Mouse (Mus musculus) midbrain, postnatal 0 days (tissue): ENCODE measurements around the gene Camta1. TPM values are rescaled to one million over a fixed set of nuclear protein-coding genes. Genes with fewer than 3 reads are reported as not detected.

ENCODE experiments used
- ATAC-seq: fragments of 200-750 bp; cut with Nextera tagmentation; 2 replicates; pipeline ENCODE4 v1.8.0; 2017; ENCODE audit warnings: moderate number of reproducible peaks, mild to moderate bottlenecking, moderate TSS enrichment, moderate library complexity; ENCODE audit not compliant: low FRiP score
- DNase-seq: peaks from one replicate; pipeline ENCODE4 v3.0.0-alpha.2; 2015; ENCODE audit warnings: low spot score
- H3K27ac ChIP-seq: fragments of 300-500 bp; sonication (generic); 2 replicates; pipeline ENCODE4 v1.5.1; 2014; ENCODE audit warnings: low read depth, mild to moderate bottlenecking, low read length, mixed read lengths
- H3K27me3 ChIP-seq: fragments of 300-500 bp; sonication (generic); 2 replicates; pipeline ENCODE4 v1.6.1; 2014; ENCODE audit warnings: low read length, control low read depth, mixed read lengths; ENCODE audit not compliant: insufficient read depth
- H3K36me3 ChIP-seq: fragments of 300-500 bp; sonication (generic); 2 replicates; pipeline ENCODE4 v1.6.1; 2014; ENCODE audit warnings: low read length, control low read depth, mixed read lengths; ENCODE audit not compliant: insufficient read depth
- H3K4me1 ChIP-seq: fragments of 300-500 bp; sonication (generic); 2 replicates; pipeline ENCODE4 v1.6.1; 2014; ENCODE audit warnings: mild to moderate bottlenecking, control low read depth, antibody characterized with exemption, low read length, mixed read lengths; ENCODE audit not compliant: insufficient read depth
- H3K4me2 ChIP-seq: fragments of 300-500 bp; sonication (generic); 2 replicates; pipeline ENCODE4 v1.6.1; 2014; ENCODE audit warnings: low read depth, mild to moderate bottlenecking, low read length, mixed read lengths; ENCODE audit not compliant: poor library complexity, severe bottlenecking
- H3K4me3 ChIP-seq: fragments of 300-500 bp; sonication (generic); 2 replicates; pipeline ENCODE4 v1.5.1; 2014; ENCODE audit warnings: low read depth, mild to moderate bottlenecking, low read length, moderate library complexity
- H3K9ac ChIP-seq: fragments of 300-500 bp; sonication (generic); replicated peaks from 2 replicates; pipeline ENCODE4 v1.6.1; 2014; ENCODE audit warnings: mild to moderate bottlenecking, low read length, moderate library complexity, mixed read lengths; ENCODE audit not compliant: poor library complexity, severe bottlenecking
- H3K9me3 ChIP-seq: fragments of 300-500 bp; sonication (generic); 2 replicates; pipeline ENCODE4 v1.6.1; 2016; ENCODE audit warnings: low read length, control low read depth
- CTCF ChIP-seq: IDR thresholded peaks from 2 replicates; pipeline ENCODE4 v1.5.1; 2016; ENCODE audit warnings: antibody characterized with exemption, mild to moderate bottlenecking
- WGBS: fragments of 180-500 bp; shearing (Covaris S2); extraction: QIAGEN DNeasy Blood & Tissue Kit; methylation state at CpG from one replicate; pipeline ENCODE4 v1.1.7; 2014; 5-methylcytosine and 5-hydroxymethylcytosine counted together
- polyA plus RNA-seq: library from polyadenylated mRNA; unstranded; fragments of >200 nt; fragmentation: Nextera tagmentation; extraction: Ambion mirVana; gene quantifications from 2 replicates; pipeline ENCODE4 v1.2.1, GENCODE M21; 2015
- total RNA-seq: library from RNA; depleted of rRNA; stranded (reverse); fragments of >200 nt; gene quantifications from 2 replicates; pipeline ENCODE4 v1.2.3, GENCODE M21; 2014

Camta1 gene
- total and polyA plus RNA-seq, 2 experiments from 2014 or later = 140 to 153 TPM

DNA sequence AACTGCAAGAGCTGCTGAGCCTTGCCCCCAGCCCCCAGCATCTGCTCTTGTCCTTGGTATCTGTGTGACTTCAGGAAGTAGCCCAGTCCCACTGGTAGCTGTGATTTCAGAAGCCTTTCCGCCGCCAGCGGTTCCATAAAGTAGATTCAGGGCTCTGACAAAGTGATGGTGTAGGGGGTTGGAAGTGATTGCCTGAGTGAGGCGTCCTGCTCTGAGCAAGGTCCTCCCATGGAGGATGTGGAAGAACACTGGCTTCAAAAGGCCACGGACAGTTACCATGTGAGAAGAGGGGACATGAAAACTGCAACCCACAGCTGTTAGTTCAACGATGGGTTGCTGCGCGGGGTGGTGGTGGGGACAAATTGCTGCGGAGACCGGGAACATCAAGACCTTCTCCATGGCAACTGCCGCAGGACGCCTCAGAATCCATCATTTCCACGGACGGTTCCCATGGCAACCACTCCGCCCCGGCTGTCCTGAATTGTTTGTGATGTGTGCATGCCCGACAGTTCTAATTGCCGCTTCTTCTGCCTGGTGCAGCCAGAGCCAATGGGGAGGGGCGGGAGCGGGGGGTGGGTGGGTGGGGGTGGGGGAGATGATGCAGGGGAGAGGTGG lies 721.2 kb downstream of the Camta1 start:
- TF ChIP-seq CTCF = no peak
- peaks cover 27% of the 10 kb centered on the region for H3K4me1 ChIP-seq
- 3% methylated on average over 18 of the region's 20 CpGs for WGBS
- H3K4me2 ChIP-seq = peak overlapping the region; percentile 55
- H3K9me3 ChIP-seq = no peaks in the 10 kb centered on the region
- H3K4me3 ChIP-seq = peak overlapping the region; percentile 14
- peak; percentile 97 for DNase-seq
- peaks cover 12% of the 10 kb centered on the region for H3K36me3 ChIP-seq
- H3K27me3 ChIP-seq = no peaks in the 10 kb centered on the region
- peak; percentile 72 for ATAC-seq
- H3K9ac ChIP-seq = peak overlapping the region; percentile 33; the same call in 1 of the 2 replicates
- peak overlapping the region; percentile 95 for H3K27ac ChIP-seq

DNA sequence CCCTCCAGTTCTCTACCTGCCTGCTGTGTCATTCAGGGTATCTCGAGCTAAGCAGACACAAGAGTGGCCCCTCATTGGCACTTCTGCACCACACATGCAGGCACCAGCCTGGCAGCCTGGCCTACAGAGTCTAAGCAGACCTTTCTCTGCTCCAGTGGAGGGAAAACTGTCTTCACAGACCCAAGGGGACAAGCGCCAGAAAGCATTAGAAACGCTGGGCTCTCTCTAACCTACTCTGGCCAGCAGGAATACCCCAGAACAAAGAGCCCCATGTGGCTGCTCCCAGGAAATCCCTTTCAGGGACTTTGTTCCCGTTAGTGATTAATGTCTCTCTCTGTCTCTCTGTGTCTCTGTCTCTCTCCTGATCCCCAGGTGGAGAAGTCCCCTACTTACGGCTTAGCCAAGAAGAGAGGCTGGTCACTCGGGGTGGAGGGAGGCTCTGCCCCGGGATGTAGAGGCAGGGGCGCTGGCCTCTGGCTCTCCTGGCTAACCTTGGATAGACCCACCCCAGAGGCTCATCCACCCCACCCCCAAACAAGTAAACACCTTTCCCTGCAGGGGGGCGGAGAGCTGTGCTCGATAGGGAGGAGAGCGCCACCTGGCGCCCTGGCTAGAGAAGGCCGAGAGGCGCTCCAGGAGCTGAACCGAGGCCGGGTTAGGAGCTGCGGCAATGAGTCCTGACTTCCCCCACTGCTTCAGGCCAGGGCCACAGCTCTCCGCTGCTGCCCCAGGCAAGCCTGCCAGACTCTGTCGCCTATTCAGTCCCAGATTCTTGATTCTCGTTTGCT lies 722.4 kb downstream of the Camta1 start:
- Histone ChIP-seq H3K4me3 (peak overlapping the region; percentile 22; the same call in 1 of the 2 replicates), H3K9ac (peak overlapping the region; percentile 44; the same call in 1 of the 2 replicates), H3K4me1 (peaks cover 27% of the 10 kb centered on the region), H3K4me2 (peak overlapping the region; percentile 55), H3K27me3 (no peaks in the 10 kb centered on the region), H3K36me3 (peaks cover 4% of the 10 kb centered on the region), H3K9me3 (no peaks in the 10 kb centered on the region), H3K27ac (peak overlapping the region; percentile 95)
- peak; percentile 8; the same call in 1 of the 2 replicates for ATAC-seq
- TF ChIP-seq CTCF = peak; percentile 89
- DNase-seq = peak; percentile 94
- WGBS = 3% methylated on average over 19 of the region's 20 CpGs

DNA sequence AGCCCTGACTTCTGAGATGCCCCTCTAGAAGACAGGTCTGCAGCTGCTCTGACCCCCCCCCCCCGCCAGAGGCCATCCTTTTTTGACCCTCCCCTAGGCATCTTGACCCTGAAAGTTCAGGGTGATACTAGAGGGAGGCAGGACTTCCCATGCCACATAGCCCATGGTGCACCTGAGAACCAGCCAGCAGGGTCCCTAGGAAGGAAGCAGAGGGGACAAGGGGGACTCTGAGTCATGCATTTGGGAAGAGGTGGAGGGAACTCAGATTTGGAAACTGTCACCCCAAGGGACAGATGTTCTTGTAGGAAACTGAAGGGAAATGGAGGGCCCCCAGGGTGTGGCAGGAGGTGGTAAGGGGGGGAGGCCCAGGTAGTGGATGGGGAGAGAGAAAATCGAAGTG lies 723.1 kb downstream of the Camta1 start:
- Histone ChIP-seq H3K27ac (peak overlapping the region; percentile 95), H3K36me3 (no peaks in the 10 kb centered on the region), H3K4me2 (peak overlapping the region; percentile 55), H3K4me3 (no peak overlapping the region), H3K4me1 (peaks cover 27% of the 10 kb centered on the region), H3K27me3 (no peaks in the 10 kb centered on the region), H3K9me3 (no peaks in the 10 kb centered on the region), H3K9ac (peak overlapping the region; percentile 44; the same call in 1 of the 2 replicates)
- 10% methylated on average over 2 of the region's 2 CpGs for WGBS
- no peak for DNase-seq
- TF ChIP-seq CTCF = no peak
- no peak for ATAC-seq

DNA sequence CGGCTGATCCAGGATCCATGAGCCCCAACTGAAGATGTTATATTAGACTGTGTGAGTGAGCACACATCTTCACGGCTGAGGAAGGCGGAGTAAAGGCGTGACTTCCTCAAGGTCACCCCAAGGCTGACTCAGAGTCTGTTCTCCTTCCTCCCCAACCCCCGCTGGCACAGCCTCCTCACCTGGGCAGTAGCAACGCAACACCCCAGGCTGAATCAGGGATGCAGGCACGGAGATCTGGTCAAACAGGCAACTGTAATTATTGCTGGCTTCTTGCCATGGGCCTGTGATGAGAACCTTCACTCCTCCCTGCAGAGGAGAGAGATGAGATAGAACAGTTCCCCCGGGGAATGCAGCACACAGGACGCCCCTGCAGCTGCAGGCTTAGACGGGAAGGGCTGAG lies 723.5 kb downstream of the Camta1 start:
- peak overlapping the region; percentile 44; the same call in 1 of the 2 replicates for H3K9ac ChIP-seq
- peak overlapping the region; percentile 55 for H3K4me2 ChIP-seq
- H3K27ac ChIP-seq = peak overlapping the region; percentile 38
- no peak for TF ChIP-seq CTCF
- DNase-seq = peak; percentile 27
- H3K36me3 ChIP-seq = no peaks in the 10 kb centered on the region
- 30% methylated on average over 9 of the region's 10 CpGs for WGBS
- H3K9me3 ChIP-seq = no peaks in the 10 kb centered on the region
- H3K4me1 ChIP-seq = peaks cover 27% of the 10 kb centered on the region
- no peak for ATAC-seq
- H3K27me3 ChIP-seq = no peaks in the 10 kb centered on the region
- H3K4me3 ChIP-seq = no peak overlapping the region

DNA sequence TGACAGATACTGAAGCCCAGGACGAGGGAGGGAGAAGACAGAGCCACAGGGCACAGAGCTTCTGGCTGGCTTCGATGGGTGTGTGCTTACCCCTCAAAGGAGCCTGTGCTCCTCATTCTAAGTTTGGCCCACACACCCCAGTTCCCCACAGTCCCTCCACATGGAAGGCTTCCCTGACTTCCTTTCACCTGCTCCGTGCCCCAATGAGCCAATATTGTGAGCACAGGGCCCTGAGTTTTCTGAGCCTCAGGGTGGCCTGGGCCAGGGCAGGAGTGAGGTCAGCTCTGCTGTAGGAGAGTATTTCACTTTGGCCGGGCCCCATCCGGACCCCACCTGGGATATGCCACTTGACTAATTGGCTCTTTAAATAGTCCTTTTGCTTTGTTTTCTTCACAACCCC lies 724.0 kb downstream of the Camta1 start:
- Histone ChIP-seq H3K9me3 (no peaks in the 10 kb centered on the region), H3K9ac (no peak overlapping the region), H3K4me2 (peak overlapping the region; percentile 55), H3K27me3 (no peaks in the 10 kb centered on the region), H3K4me3 (no peak overlapping the region), H3K27ac (no peak overlapping the region; the same call in 1 of the 2 replicates), H3K4me1 (peaks cover 27% of the 10 kb centered on the region), H3K36me3 (no peaks in the 10 kb centered on the region)
- WGBS = 63% methylated on average over 5 of the region's 5 CpGs
- ATAC-seq (no peak), DNase-seq (no peak)
- no peak for TF ChIP-seq CTCF

DNA sequence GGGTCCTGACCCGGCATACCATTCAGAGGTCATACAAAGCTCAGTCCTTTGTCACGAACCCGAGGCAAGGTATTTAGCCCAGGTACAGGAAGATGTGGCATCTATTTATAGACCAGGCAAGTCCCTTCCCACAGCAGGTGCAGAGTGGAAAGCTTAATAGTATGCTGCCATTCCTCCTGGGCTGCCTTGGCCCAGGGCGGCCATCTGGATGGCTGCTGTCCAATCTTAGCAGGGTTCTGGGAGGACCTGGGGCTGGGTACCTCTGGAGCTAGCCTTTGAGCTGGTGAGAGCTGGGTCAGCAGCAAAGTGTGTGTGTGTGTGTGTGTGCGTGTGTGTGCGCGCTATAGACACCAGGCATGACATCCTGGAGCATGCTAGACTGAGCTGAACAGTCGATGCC lies 726.2 kb downstream of the Camta1 start:
- no peak overlapping the region for H3K9ac ChIP-seq
- H3K4me1 ChIP-seq = peaks cover 24% of the 10 kb centered on the region
- H3K27me3 ChIP-seq = no peaks in the 10 kb centered on the region
- no peaks in the 10 kb centered on the region for H3K36me3 ChIP-seq
- H3K27ac ChIP-seq = no peak overlapping the region
- no peak for ATAC-seq
- H3K4me2 ChIP-seq = no peak overlapping the region
- no peak for TF ChIP-seq CTCF
- no peaks in the 10 kb centered on the region for H3K9me3 ChIP-seq
- no peak for DNase-seq
- 88% methylated on average over 8 of the region's 8 CpGs for WGBS
- H3K4me3 ChIP-seq = no peak overlapping the region
